ENCODE assay signal across 8 mouse cellular contexts in the genomic region with DNA sequence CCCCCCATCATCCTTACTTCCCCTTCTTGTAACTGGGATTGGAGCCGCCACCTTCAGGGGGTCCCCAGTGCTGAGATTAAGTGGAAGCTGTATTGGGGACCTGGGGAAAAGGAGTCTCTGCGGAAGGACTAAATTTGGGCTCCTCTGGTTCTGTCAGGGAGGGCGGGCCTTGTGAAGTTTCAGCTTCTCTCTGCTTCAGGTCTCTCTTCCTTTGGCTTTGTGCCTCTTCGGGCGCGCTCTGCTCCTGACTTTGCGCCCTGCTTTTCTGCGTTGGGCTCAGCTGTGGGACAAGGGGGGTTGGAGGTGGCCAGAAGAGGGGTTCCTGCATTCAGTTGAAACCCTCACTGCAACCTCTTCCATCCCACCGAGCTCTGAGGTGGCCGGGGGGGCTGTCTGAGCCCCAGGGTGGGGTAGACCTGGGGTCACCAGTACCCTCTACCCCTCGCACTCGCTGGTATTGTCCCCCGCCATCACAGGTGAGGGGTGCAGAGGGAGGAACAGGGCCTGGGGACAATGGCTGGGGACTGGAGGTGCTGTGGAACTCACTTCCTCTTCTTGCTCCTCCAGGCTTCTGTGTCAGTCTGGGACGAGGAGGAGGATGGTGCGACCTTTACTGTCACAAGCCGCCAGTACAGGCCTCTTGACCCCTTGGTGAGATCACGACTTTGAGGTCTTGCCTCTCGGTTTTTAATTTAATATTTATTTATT. TPM values are rescaled to one million over a fixed set of nuclear protein-coding genes. Genes with fewer than 3 reads are reported as not detected.
A peak's percentile ranks its signal among the peaks of the same experiment; 100 is the strongest.
DNase-seq lines count a peak whose midpoint lies in the region; ATAC-seq and TF ChIP-seq lines count a peak whose summit lies in the region.

No protein-coding gene starts in this region.

- peak overlapping the region; percentile 83 for H3K4me3 ChIP-seq in kidney, adult 2 months (ENCODE audit: insufficient read depth, low read depth, low read length)
- peak overlapping the region; percentile 91 for H3K4me3 ChIP-seq in G1E (ENCODE audit: low read depth, low read length)
- H3K4me3 ChIP-seq in heart, embryonic 15.5 days: peak overlapping the region; percentile 77
- H3K4me3 ChIP-seq in liver, postnatal 0 days (ENCODE audit: low read depth, low read length): peak overlapping the region; percentile 89

- TF ChIP-seq EP300 in liver, postnatal 0 days (IDR thresholded peaks at IDR 0.05; ENCODE audit: low read depth): no peak

- H3K4me2 ChIP-seq in heart, embryonic 15.5 days: peak overlapping the region; percentile 87
- H3K4me2 ChIP-seq in liver, postnatal 0 days (ENCODE audit: low read depth, low read length): peak overlapping the region; percentile 100

- no peak for TF ChIP-seq POLR2A in kidney, adult 2 months (IDR thresholded peaks at IDR 0.05; ENCODE audit: low read depth, low read length)

- peak overlapping the region; percentile 87; the same call in 1 of the 2 replicates for H3K9ac ChIP-seq in heart, embryonic 15.5 days
- peak overlapping the region; percentile 80 for H3K9ac ChIP-seq in liver, postnatal 0 days (replicated peaks)

- no peaks in the 10 kb centered on the region for H3K36me3 ChIP-seq in kidney, adult 2 months (ENCODE audit: control insufficient read depth, insufficient read depth, low read length)
- peaks cover 72% of the 10 kb centered on the region for H3K36me3 ChIP-seq in G1E (replicated peaks)
- peaks cover 31% of the 10 kb centered on the region for H3K36me3 ChIP-seq in heart, embryonic 15.5 days
- H3K36me3 ChIP-seq in liver, postnatal 0 days (replicated peaks; ENCODE audit: insufficient read depth, low read length): peaks cover 36% of the 10 kb centered on the region

- ATAC-seq in G1E (ENCODE audit: extremely low read depth, insufficient number of reproducible peaks, low FRiP score, poor library complexity, severe bottlenecking): no peak
- ATAC-seq in heart, embryonic 15.5 days (replicated peaks; ENCODE audit: insufficient number of reproducible peaks, insufficient read depth, low FRiP score, low read depth): no peak
- no peak for ATAC-seq in liver, postnatal 0 days
- no peak for ATAC-seq in erythroid progenitor cell, adult 5-6 weeks (replicated peaks; ENCODE audit: low FRiP score, poor library complexity, severe bottlenecking)

- no peaks in the 10 kb centered on the region for H3K9me3 ChIP-seq in G1E (replicated peaks)
- H3K9me3 ChIP-seq in heart, embryonic 15.5 days (replicated peaks): no peaks in the 10 kb centered on the region
- H3K9me3 ChIP-seq in liver, postnatal 0 days (ENCODE audit: low read length): no peaks in the 10 kb centered on the region

- H3K27ac ChIP-seq in kidney, adult 2 months (ENCODE audit: insufficient read depth, low read depth, low read length): no peak overlapping the region
- H3K27ac ChIP-seq in heart, embryonic 15.5 days: no peak overlapping the region
- H3K27ac ChIP-seq in liver, postnatal 0 days (ENCODE audit: low read depth): no peak overlapping the region; the same call in 1 of the 2 replicates

- TF ChIP-seq CTCF in kidney, adult 2 months (conservative IDR thresholded peaks at IDR 0.05; ENCODE audit: insufficient read depth, insufficient read length, low read depth, low read length): no peak
- no peak for TF ChIP-seq CTCF in G1E (IDR thresholded peaks at IDR 0.05; ENCODE audit: low read depth, low read length)
- TF ChIP-seq CTCF in liver, postnatal 0 days (IDR thresholded peaks at IDR 0.05; ENCODE audit: low read depth): no peak

- no peaks in the 10 kb centered on the region for H3K27me3 ChIP-seq in kidney, adult 2 months (replicated peaks; ENCODE audit: control insufficient read depth, insufficient read depth, low read length)
- no peaks in the 10 kb centered on the region for H3K27me3 ChIP-seq in G1E (ENCODE audit: insufficient read depth, low read length)
- H3K27me3 ChIP-seq in heart, embryonic 15.5 days: no peaks in the 10 kb centered on the region
- no peaks in the 10 kb centered on the region for H3K27me3 ChIP-seq in liver, postnatal 0 days (ENCODE audit: insufficient read depth, low read length)

- no peak for DNase-seq in kidney, adult 2 months
- no peak for DNase-seq in kidney, adult 8-10 months
- DNase-seq in G1E (ENCODE audit: low spot score): no peak
- DNase-seq in liver, postnatal 0 days: no peak
- no peak for DNase-seq in adrenal gland, postnatal 36 days
- no peak for DNase-seq in gastrocnemius, adult 18-20 months (ENCODE audit: low spot score)

- WGBS in kidney, adult 2 months: 61% methylated on average over 18 of the region's 18 CpGs
- 48% methylated on average over 18 of the region's 18 CpGs for WGBS in heart, embryonic 15.5 days
- WGBS in liver, postnatal 0 days (ENCODE audit: insufficient replicate concordance): 55% methylated on average over 18 of the region's 18 CpGs

- no peaks in the 10 kb centered on the region for H3K4me1 ChIP-seq in kidney, adult 2 months (ENCODE audit: control insufficient read depth, insufficient read depth, low read length)
- H3K4me1 ChIP-seq in G1E (ENCODE audit: insufficient read depth, low read depth, low read length): peaks cover 61% of the 10 kb centered on the region
- H3K4me1 ChIP-seq in heart, embryonic 15.5 days (replicated peaks): peaks cover 26% of the 10 kb centered on the region
- H3K4me1 ChIP-seq in liver, postnatal 0 days (ENCODE audit: insufficient read depth): peaks cover 11% of the 10 kb centered on the region

RNA-seq across cellular contexts. Expression of gene Rgl2, which starts 2.0 kb away (rescaled TPM):
- polyA plus RNA-seq in kidney, adult 2 months (2012; rRNA removed): 61.8 and 78.6 TPM in 2 replicates
- total RNA-seq in G1E (2014; fragmentation: Nextera tagmentation) (27.0 and 32.9 TPM in 2 replicates), G1E (2017) (35.5 and 38.9 TPM in 2 replicates)
- polyA plus RNA-seq in G1E (2012): 145 and 166 TPM in 2 replicates
- polyA plus RNA-seq in heart, embryonic 15.5 days (2015; fragmentation: Nextera tagmentation; extraction: Ambion mirVana): 34.7 and 44.8 TPM in 2 replicates
- 6.8 and 7.4 TPM in 2 replicates for polyA plus RNA-seq in liver, postnatal 0 days (2015; fragmentation: Nextera tagmentation; extraction: Ambion mirVana)
- total RNA-seq in adrenal gland, postnatal 36 days (2021): 10 to 100 TPM; 37.0 to 45.9 TPM
- 8.6 and 13.4 TPM in 2 replicates for total RNA-seq in erythroid progenitor cell, adult 5-6 weeks (2015; ENCODE audit: low replicate concordance)
- total RNA-seq in erythroid progenitor cell, adult 5-6 weeks (2017; ENCODE audit: low replicate concordance): 11.3 and 29.0 TPM in 2 replicates
- 10 to 100 TPM; 26.4 to 31.9 TPM for total RNA-seq in gastrocnemius, adult 18-20 months (2021)

RNA-seq across cellular contexts. Expression of gene Pfdn6, which starts 8.8 kb away (rescaled TPM):
- 27.4 and 41.1 TPM in 2 replicates for polyA plus RNA-seq in kidney, adult 2 months (2012; rRNA removed)
- total RNA-seq in G1E (2014; fragmentation: Nextera tagmentation) (63.5 and 75.3 TPM in 2 replicates), G1E (2017) (133 and 141 TPM in 2 replicates)
- 347 and 373 TPM in 2 replicates for polyA plus RNA-seq in G1E (2012)
- 112 and 115 TPM in 2 replicates for polyA plus RNA-seq in heart, embryonic 15.5 days (2015; fragmentation: Nextera tagmentation; extraction: Ambion mirVana)
- 82.2 and 85.5 TPM in 2 replicates for polyA plus RNA-seq in liver, postnatal 0 days (2015; fragmentation: Nextera tagmentation; extraction: Ambion mirVana)
- total RNA-seq in adrenal gland, postnatal 36 days (2021): 10 to 100 TPM; 89.2 to 90.6 TPM
- 52.0 and 68.1 TPM in 2 replicates for total RNA-seq in erythroid progenitor cell, adult 5-6 weeks (2015; ENCODE audit: low replicate concordance)
- 40.0 and 109 TPM in 2 replicates for total RNA-seq in erythroid progenitor cell, adult 5-6 weeks (2017; ENCODE audit: low replicate concordance)
- 10 to 100 TPM; 64.8 to 68.8 TPM for total RNA-seq in gastrocnemius, adult 18-20 months (2021)

RNA-seq across cellular contexts. Expression of gene Wdr46, which starts 9.1 kb away (rescaled TPM):
- polyA plus RNA-seq in kidney, adult 2 months (2012; rRNA removed): 15.3 and 16.0 TPM in 2 replicates
- total RNA-seq in G1E (2014; fragmentation: Nextera tagmentation) (29.6 and 34.2 TPM in 2 replicates), G1E (2017) (30.7 and 31.1 TPM in 2 replicates)
- polyA plus RNA-seq in G1E (2012): 72.2 and 83.2 TPM in 2 replicates
- polyA plus RNA-seq in heart, embryonic 15.5 days (2015; fragmentation: Nextera tagmentation; extraction: Ambion mirVana): 16.3 and 24.1 TPM in 2 replicates
- polyA plus RNA-seq in liver, postnatal 0 days (2015; fragmentation: Nextera tagmentation; extraction: Ambion mirVana): 12.7 and 12.8 TPM in 2 replicates
- total RNA-seq in adrenal gland, postnatal 36 days (2021): 10 to 100 TPM; 34.4 to 34.9 TPM
- total RNA-seq in erythroid progenitor cell, adult 5-6 weeks (2015; ENCODE audit: low replicate concordance): 3.6 and 11.3 TPM in 2 replicates
- total RNA-seq in erythroid progenitor cell, adult 5-6 weeks (2017; ENCODE audit: low replicate concordance): 4.6 and 8.2 TPM in 2 replicates
- 1 to 10 TPM; 8.7 to 8.8 TPM for total RNA-seq in gastrocnemius, adult 18-20 months (2021)

RNA-seq across cellular contexts. Expression of gene Zbtb22, which starts 15.6 kb away (rescaled TPM):
- polyA plus RNA-seq in kidney, adult 2 months (2012; rRNA removed): 31.6 and 54.0 TPM in 2 replicates
- total RNA-seq in G1E (2014; fragmentation: Nextera tagmentation) (9.5 and 15.8 TPM in 2 replicates), G1E (2017) (19.7 and 22.2 TPM in 2 replicates)
- 41.9 and 42.1 TPM in 2 replicates for polyA plus RNA-seq in G1E (2012)
- polyA plus RNA-seq in heart, embryonic 15.5 days (2015; fragmentation: Nextera tagmentation; extraction: Ambion mirVana): 11.3 and 15.3 TPM in 2 replicates
- 7.1 and 7.9 TPM in 2 replicates for polyA plus RNA-seq in liver, postnatal 0 days (2015; fragmentation: Nextera tagmentation; extraction: Ambion mirVana)
- total RNA-seq in adrenal gland, postnatal 36 days (2021): 10 to 100 TPM; 26.5 to 36.1 TPM
- total RNA-seq in erythroid progenitor cell, adult 5-6 weeks (2015; ENCODE audit: low replicate concordance): 11.7 and 23.8 TPM in 2 replicates
- 20.3 and 28.8 TPM in 2 replicates for total RNA-seq in erythroid progenitor cell, adult 5-6 weeks (2017; ENCODE audit: low replicate concordance)
- total RNA-seq in gastrocnemius, adult 18-20 months (2021): 10 to 100 TPM; 14.2 to 16.4 TPM

RNA-seq across cellular contexts. Expression of gene Tapbp, which starts 15.6 kb away (rescaled TPM):
- 106 and 112 TPM in 2 replicates for polyA plus RNA-seq in kidney, adult 2 months (2012; rRNA removed)
- total RNA-seq in G1E (2014; fragmentation: Nextera tagmentation): 34.0 and 43.0 TPM in 2 replicates
- 17.0 and 18.5 TPM in 2 replicates for total RNA-seq in G1E (2017)
- 142 and 157 TPM in 2 replicates for polyA plus RNA-seq in G1E (2012)
- polyA plus RNA-seq in heart, embryonic 15.5 days (2015; fragmentation: Nextera tagmentation; extraction: Ambion mirVana): 44.3 and 61.3 TPM in 2 replicates
- polyA plus RNA-seq in liver, postnatal 0 days (2015; fragmentation: Nextera tagmentation; extraction: Ambion mirVana): 47.0 and 47.9 TPM in 2 replicates
- 100 to 1,000 TPM; 178 to 181 TPM for total RNA-seq in adrenal gland, postnatal 36 days (2021)
- 86.1 and 88.4 TPM in 2 replicates for total RNA-seq in erythroid progenitor cell, adult 5-6 weeks (2015; ENCODE audit: low replicate concordance)
- 88.8 and 97.2 TPM in 2 replicates for total RNA-seq in erythroid progenitor cell, adult 5-6 weeks (2017; ENCODE audit: low replicate concordance)
- total RNA-seq in gastrocnemius, adult 18-20 months (2021): 10 to 100 TPM; 30.2 to 31.7 TPM
